Mouse (Mus musculus) spleen, adult 18-20 months (tissue): ENCODE data around the gene Cyp27a1.

Source experiments
- DNase-seq, 2 experiments: peaks; one replicate each; pipeline ENCODE4 v3.0.0; 2022; ENCODE audit warnings: mixed read lengths in 2 of 2

Gene Cyp27a1

GRCm38 (mm10) chr1:74719281-74719680 lies 5.9 kb downstream of the Cyp27a1 start:
- DNase-seq: no peak

GRCm38 (mm10) chr1:74721657-74722056 lies 8.3 kb downstream of the Cyp27a1 start:
- DNase-seq: no peak

DNA sequence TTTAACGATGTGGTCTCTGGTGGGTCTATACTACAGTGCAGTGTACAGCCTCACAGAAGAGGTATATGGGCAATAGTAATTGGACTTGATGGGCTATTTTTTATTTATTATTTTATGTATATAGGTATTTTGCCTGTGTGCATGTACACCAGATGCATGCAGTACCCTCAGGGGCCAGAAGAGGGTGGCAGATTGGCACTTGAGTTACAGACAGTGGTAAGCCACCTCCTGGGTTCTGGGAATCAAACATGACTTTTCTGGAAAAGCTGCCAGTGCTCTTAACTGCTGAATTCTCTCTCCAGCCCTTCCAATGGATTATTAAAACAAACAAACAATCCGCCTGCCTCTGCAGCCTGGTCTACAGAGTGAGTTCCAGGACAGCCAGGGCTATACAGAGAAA lies 10.4 kb downstream of the Cyp27a1 start:
- no peak for DNase-seq

DNA sequence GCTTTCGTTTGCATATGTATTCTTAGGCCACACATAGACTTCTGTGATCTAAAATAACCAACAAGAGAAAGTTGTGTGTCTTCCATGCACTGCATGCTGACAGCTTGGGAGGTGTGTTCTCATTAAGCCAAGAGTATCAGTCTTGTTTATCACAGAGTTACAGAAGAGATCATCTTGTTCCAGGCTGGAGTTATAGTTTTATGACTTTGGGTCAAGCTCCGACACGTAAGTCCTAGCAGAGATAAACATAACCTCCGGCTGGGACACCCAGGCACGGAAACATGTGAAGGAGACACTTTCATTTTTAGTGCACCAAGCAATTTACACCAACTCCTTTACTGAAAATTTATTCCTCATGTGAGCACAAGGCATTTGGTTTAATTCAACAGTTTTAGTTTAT lies 12.7 kb downstream of the Cyp27a1 start:
- DNase-seq: no peak

GRCm38 (mm10) chr1:74726674-74727073 lies 13.3 kb downstream of the Cyp27a1 start:
- no peak for DNase-seq

GRCm38 (mm10) chr1:74728446-74728845 lies 15.1 kb downstream of the Cyp27a1 start:
- DNase-seq: no peak

- no peak for DNase-seq
These were observed 23.6 kb downstream of the Cyp27a1 start for GRCm38 (mm10) chr1:74736977-74737376.

GRCm38 (mm10) chr1:74737500-74737899 lies 24.1 kb downstream of the Cyp27a1 start:
- DNase-seq: no peak

DNA sequence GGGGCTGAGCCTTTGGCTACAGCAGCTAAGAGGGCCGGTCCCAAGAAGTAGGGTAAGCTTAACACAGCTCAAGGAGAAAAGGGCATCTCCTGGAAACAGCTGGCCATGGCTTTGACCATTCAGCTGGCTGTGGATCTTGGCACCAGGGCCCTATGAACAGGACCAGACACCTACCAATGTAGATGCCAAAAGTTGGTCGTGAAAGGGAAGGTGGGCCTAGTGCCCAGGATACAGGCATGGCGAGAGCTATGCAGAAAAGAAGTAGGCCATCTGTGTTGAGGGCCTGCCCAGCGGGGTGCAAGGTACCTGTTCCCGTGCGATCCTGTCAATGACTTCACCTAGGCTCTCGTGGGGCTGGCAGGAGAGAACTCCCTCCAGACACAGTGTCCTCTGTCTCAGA lies 27.5 kb downstream of the Cyp27a1 start:
- no peak for DNase-seq

DNA sequence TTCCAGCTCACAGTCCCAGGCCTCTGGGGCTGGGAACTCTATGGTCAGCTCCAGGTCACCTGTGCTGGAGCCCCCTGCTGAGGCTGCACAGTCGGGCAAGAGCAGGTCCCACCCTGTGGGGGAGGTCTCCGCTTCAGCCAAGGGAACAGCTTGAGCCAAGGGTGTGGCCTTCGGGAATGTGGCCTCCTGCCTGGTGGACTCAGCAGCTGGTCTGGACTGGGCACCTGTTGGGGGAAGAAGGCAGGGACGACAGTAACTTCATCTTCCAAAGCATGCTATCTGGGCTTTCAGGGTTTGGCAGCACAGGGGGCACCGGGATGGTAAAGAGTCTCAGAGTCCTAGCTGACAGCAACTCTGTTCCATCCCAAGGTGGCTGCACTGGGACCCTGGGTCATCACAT lies 34.0 kb downstream of the Cyp27a1 start:
- DNase-seq: no peak

GRCm38 (mm10) chr1:74748643-74749271 lies 35.4 kb downstream of the Cyp27a1 start, which contains the start of gene Prkag3:
Gene Prkag3, minus strand, starts transcription at chr1:74749221.
- DNase-seq: peak; percentile 17 to 65

- no peak for DNase-seq
These were observed 35.9 kb downstream of the Cyp27a1 start for GRCm38 (mm10) chr1:74749301-74749700.

GRCm38 (mm10) chr1:74750683-74751082 lies 37.3 kb downstream of the Cyp27a1 start:
- DNase-seq: no peak

- no peak for DNase-seq
These were observed 38.8 kb downstream of the Cyp27a1 start for GRCm38 (mm10) chr1:74752150-74752549.

GRCm38 (mm10) chr1:74752833-74753232 lies 39.5 kb downstream of the Cyp27a1 start:
- DNase-seq: no peak

DNA sequence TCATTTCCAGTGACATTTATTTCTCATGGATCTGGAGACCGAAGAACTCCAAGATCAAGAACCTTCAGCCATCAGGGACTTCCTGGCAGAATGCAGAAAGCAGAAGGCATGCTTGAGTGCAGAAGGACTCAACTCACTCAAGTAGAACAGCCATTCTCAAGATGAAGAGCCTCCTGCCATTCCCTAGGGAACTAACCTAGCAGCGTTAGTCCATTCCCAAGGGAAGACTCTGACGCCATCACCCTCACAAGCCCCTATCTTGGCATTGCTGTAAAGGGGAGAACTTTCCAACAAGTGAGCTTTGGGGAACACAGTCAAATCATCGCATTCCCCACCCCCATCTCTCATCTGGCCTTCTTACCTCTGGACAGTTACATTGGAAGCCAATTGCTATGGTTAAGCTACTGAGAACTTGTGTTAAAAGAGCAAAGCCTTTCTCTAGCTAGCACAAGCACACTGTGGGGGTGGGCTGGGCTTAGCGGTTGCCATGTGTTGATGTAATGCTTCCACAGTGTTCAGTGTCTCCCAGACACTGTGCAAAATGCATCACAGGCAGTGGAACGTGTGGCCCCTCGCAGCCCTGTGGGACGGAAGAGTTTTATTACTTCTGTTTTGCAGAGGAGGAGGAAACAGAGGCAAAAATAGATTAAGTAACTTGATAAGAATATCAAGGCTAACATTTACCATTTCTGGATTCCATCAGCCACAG lies 40.0 kb downstream of the Cyp27a1 start:
- no peak for DNase-seq

DNA sequence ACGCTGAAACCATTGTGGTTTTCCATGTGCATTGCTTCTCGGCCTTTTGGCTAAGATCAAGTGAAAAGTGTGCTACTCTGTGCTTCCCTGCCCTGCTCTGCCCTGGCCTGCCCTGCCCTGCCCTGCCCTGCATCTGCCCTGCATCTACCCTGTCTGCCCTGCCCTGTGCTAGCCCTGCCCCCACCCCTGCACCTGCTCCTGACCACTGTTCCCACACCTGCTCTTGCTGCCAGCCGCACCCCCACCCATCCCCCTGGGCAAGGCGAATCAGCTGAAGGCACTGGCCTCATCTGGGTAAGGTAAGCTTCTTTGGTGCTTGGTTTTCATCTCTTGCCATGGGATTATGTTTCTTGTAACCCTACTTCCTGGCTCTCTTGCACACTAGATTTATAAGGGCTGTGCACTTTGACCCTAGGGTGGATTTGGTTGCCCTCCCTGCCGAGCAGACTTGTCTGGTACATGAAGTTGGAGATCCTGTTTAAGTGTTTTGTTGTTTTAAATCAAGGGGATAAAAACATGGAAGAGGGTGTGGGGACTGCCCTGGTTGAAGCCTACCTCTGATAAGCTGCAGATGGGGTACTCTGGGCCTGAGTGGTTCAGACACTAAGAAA lies 40.9 kb downstream of the Cyp27a1 start:
- DNase-seq: no peak

DNA sequence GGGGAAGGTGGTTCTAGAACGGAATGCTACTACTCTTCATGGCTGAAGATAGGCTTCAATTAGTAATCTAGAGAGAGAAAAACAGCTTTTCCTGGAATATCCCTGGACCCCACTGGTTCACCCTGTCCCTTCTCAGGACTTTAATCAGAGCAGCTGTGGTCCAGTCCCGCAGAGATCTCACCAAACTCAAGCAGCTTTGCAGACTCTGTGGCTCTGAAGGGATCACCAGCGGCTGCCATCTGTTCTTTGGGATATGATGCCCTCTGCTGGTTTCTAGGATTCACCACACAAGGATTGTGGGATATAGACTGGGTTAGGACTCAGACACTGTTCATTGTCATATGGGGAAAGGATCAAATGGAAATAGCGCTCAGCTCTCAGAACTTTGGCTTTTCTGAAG lies 46.4 kb downstream of the Cyp27a1 start:
- DNase-seq: no peak

- peak; percentile 41 to 65 for DNase-seq
These were observed 49.7 kb downstream of the Cyp27a1 start for GRCm38 (mm10) chr1:74763081-74763480.

DNA sequence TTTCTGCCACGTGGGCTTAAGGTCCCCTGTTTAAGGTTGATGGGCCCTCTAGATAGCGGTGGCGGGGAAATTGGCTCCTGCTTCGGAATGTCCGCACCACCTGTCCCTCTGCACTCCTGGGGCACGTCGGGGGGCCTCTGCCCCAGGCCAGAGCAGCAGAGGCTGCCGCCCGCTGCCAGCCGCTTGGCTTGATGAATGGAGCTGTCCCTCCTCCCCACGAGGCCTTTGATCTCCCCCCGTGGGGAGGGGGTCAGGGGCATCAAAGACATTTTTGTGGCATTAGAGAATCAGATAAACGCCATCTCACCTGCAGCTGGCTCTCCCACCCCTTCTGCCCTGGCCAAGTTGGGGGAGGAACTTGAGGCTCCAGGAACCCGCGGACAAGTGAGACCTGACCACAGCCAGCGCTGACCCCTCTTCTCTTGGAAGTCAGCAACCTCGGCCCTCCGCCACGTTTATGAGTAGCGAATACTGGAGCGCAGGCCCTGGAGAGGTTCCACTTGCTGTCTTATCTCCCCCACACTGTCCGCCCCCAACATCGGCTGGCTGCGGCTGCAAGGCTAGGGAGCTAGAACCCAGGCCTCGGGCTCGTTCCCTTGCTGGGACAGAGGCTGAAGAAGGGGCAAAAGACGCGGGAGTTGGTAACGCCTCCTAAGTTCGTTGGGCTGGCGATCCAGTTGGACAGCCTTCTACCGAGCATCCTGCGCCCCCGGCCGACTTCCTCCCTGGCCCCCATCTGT lies 57.5 kb downstream of the Cyp27a1 start:
- DNase-seq: no peak

DNA sequence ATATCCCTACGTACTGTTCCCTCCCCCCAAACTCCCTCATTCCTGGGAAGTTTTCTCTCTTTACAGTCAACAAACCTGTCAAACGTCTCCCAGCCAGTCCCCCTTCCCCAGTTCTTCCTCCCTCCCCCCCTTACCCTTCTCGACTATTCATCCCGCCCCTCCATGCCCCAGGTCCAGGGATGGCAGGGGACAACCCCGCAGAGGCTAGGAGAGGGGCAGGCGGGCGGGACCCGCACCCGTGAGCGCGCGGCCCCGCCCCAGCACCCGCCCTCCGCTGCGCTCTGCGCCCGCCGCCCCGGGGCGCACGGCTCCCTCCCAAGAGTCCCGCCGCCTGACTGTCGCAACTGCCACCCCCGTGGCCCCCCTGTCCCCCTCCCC lies 58.1 kb downstream of the Cyp27a1 start:
- DNase-seq: no peak

- no peak for DNase-seq
These were observed 58.3 kb downstream of the Cyp27a1 start, which contains the start of gene Wnt6 for GRCm38 (mm10) chr1:74771845-74771930. Gene Wnt6, plus strand, starts transcription at chr1:74771892.

DNA sequence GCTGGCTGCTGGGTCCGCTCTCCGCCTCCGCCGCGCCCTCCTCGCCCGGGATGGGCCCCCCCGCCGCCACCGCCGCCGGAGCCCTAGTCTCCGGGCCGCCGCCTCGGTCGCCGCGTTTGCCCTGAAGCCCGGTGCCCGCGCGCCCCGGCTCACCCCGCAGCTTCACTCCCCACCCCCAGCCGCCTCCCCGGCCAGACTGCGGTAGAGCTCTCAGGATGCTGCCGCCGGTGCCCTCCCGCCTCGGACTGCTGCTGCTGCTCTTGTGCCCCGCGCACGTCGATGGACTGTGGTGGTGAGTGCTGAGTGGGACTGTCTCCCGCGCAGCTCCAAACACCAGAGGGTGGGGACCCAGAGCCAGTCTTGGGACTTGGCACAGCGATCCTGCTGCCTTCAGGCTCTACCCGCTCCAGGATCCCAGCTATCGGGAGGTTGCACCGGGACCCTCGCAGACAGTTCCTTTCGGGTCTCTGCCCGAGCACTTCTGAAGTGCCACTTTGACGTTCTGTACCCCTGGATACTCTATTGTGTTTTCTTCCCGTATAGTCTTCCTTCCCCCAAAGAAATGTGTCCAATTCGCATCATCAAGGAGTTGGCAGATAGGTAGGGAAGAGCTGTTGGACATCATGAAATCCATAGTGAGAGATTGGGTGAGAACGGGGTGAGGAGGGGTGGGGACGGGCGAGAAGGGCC lies 58.7 kb downstream of the Cyp27a1 start:
- DNase-seq: no peak
